Mouse (Mus musculus): ENCODE measurements around the gene Hoxa6.

Gene Hoxa6

DNA sequence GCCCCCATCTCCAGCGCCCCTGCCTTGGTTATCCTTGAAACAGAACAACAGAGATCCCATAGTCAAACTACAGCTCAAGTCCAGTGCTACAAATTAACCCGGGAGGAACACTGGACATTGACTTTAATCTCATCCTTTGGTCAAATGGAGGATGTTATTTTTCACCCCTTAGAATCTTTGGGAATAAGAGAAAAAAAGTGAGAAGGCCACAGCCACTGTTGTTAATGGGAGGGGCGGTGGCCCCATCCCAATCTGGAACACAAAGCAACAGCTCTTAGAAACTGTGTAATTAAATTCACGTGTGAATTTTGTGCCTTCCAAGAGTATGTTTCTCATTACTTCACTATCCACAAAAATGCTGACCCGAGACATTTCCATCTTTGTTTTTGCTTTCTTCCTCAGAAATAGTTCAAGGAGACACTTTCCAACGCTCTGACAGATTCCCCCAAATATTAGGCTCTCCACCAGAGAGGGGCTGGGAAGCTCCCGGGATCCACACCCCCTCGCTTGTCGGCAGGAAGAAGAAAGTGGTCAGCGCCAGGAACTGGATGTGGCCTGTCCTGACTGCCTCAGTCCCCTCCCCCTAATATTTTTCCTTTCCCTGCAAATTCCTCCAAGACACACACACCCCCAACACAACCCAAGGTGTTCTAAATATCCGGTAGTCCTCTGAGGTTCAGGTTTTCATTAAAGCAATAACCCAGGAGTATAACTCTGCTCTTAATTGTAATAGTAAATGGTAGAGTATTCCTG, 19.1 kb upstream of the Hoxa6 start:
- DNase-seq (ENCODE audit: low spot score) = no peak

DNA sequence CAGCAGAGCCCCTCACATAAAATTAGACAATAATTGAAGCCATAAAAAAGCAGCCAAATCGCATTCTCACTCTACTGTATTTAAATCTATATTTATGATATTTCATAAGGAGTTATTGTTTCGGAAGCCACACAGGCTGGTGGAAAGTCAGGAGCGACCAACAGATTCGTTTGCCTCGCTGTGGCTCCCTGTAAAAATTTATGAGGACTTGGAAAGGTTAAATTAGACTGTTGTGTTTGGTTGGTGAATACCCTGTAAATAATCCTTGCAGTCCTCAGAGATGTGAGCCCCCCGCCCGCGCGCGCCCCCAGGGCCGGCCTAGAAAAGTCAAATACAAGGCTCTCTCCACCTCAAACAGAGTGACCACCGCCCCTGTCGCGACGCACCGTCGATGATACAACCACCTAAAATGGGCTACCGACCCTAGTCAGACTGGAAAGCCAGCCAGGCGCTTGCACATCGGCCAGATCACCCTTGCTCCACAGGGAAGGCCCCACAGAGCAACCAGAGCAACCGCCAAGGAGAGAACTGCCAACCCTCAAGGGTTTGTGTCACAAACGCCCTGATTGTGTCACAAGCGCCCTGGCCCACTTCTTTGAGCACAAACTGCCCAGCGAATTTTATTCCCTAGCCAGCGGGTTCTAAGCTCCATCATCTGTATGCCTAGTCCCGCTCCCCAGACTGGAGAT, 18.2 kb upstream of the Hoxa6 start:
- no peak for DNase-seq (ENCODE audit: low spot score)

DNA sequence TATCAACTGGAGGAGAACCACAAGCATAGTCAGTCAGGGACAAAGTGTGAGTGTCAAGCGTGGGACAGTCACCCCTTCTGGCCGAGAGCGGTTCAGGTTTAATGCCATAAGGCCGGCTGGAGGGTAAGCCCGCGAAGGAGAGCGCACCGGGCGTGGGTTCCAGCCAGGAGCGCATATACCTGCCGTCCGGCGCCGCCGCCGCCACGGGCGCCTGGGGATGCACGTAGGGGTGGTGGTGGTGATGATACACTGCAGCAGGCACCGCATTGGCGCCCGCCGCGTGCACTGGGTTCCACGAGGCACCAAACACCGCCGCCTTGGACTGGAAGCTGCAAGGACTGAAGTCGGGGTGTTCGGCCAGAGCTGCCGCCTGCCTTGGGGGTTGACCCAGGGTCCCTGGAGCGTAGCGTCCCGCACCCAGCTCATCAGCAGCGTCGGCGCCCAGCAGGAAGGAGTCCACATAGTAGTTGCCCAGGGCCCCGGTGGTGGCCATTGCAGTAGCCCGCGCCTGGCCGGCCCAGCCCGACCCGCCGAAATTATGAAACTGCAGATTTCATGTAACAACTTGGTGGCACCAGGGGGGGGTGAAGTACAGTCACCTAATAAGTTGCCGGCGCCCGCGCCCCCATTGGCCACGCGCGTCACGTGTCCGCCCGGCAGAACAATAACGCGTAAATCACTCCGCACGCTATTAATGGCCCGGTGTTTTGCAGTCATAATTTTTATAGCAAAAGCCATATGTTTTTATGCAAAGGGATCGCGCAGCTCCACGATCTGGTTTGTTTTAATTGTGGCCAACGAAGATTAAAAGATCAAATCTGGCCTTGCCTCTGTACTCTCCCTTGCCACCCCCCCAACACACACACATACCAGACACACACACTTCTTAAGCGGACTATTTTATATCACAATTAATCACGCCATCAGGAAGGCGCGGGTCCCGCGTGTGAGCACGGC, 17.4 kb upstream of the Hoxa6 start:
- DNase-seq (ENCODE audit: low spot score) = no peak

DNA sequence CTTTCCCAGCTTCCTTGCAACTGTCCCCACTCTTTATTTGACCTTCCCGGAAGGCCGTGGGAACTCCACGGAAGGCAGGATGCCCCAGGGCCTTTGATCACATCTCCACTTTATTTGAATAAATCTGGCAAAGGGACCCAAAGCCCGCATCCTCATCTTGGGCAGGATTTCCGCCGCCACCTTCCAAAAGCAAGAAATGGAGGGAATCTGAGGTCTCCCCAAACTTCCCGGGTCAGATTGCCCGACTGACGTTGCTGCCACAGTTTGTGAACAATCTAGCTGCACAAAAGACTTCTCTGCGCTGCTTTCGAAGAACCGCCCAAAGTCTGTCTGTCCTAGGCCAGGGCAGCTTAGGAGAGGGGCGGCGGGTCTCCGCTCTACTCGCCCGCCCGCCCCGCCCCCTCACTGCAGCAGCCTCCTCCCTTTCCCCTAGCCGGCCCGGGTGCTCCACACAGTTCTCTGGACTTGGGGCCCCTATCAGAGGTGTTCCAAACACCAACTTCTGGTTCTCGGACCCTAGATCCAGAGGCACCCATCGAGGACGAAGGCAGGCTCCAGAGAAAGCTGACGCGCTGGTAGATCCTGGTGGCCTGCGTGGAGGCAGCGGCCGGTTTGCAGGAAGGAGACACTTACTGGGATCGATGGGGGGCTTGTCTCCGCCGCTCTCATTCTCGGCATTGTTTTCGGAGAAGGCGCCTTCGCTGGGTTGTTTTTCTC, 16.5 kb upstream of the Hoxa6 start:
- no peak for DNase-seq (ENCODE audit: low spot score)

DNA sequence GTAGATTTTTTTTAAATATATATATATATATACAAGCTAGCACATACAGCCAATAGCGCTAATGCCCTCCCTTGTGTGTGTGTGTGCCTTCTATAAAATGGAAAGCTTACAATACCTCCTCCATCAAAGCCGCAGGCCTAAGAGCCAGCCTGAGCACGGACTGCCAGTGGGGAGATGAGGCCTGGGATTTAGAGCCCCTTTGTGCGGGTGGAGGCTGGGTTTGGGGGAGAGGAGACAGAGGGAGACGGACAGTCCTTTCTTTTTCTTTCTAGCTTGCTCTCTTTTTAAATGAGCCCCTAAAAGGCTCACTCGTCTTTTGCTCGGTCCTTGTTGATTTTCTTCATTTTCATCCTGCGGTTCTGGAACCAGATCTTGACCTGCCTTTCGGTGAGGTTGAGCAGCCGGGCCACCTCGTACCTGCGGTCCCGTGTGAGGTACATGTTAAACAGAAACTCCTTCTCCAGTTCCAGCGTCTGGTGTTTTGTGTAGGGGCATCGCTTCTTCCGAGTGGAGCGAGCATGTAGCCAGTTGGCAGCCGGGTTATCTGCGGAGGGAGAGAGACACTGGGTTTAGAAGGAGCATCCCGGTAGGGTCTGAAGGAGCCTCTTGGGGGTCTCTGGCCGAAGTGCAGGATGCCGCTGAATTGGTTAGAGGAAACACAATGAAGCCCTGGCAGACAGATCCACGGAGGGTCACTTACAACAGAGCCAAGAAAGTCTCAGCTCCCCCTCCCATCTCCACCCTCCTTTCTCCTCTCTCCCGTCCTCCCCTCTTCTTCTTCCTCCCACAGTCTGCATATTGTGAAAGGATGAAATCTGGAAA, 15.6 kb upstream of the Hoxa6 start:
- no peak for DNase-seq (ENCODE audit: low spot score)

DNA sequence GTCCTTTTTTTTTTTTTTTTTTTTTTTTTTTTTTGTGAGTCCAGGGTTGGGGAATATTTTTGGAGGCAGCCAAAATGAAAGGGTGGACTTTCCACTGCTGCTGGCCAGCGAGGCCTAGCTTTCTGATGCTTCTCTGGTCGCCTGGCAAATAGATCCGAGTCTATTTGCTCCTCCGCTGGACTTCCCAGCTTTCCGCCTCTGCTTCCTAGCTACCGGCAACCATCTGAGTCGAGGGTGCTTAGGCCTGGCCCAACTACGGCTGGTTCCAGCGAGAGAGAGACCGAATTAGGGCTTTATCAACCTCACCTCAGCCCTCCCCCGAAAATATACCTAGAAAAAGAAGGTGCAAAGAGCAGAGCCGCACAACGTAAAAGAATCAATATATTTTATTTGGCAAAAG, 14.2 kb upstream of the Hoxa6 start:
- DNase-seq (ENCODE audit: low spot score) = no peak

DNA sequence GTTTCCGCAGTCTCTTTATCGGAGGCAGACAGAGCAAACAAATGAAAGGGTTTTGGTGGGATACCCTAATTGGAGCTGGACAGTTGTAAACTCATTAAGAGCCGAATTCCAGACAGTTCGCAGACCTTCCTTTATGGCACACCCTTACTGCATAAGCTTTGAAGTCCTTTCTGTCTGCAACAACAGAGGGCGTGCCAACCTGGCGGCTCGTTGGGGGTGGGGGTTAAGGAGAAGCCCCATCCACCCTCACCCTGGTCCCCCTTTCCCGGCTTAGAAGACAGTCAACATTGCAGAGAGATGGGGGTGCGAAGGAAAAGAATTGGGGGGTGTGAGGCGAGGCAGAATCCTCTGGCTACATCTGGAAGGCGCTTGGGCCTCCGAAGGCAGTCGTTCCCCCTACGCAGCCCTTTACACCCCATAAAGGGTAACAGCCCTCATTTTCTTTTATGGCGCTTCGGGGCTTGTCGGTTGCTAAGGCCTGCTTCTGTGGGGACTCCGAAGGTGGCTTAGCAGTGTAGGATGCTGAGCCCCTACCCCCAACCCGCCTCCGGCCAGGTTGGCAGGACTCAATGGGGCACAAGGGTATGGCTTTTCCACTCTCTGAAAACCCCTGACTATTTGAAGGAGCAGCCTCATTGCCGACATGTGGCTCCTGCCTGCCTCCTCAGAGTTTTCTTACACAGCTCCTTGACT, 13.6 kb upstream of the Hoxa6 start:
- no peak for DNase-seq (ENCODE audit: low spot score)

DNA sequence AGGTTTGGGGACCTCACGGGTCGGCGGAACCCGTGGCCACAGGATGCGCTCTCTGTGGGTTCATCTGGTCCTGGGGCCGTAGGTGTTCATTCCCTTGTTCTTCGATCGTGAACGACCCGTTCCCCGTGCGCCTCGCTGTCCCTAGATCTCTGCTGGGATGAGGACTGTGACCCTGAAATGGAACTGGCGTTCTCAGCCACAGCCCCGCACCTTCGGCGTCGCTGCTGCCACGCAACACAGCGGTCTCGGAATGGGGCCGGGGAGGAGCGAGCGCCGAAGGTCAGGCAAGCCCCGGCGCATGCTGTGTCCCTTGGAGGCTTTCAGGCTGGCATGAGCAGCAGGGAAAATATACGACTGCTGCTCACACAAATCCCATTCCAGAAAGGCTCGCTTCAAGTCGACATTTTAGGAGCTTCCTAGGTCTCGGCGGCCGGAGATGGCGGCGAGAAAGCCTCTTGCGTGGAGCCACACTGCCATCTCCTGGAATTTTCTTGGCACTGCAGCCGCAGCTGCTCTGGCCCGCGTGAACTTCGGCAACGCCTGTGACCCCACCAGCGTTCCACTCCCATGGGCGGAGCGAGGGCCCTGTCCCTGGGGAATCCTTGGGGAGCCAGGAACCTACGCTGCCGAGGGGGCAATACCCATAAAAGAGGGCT, 12.9 kb upstream of the Hoxa6 start, which contains the start of gene Hoxa7:
Gene Hoxa7, minus strand, starts transcription at position 518 of the 656 bp plus-strand sequence.
- DNase-seq (ENCODE audit: low spot score) = peak; percentile 81

DNA sequence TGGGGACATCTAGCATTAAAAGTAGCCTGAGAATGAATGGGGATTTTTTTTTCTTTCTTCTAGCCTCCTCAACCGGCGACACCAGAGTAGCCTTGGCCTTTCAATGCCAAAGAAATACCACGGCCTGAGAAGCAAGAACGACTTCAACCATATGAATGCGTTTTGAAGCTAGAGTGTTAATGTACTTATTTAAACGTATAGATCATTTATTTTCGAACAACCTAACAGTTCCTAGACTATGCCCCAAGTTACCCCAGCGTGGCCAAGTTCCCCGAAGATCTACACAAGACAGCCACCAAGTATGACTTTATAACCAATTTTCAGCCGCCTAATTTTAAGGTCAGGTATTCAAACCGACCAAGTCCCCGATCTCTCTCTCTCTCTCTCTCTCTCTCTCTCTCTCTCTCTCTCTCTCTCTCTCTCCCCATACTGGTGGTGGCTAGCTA, 12.4 kb upstream of the Hoxa6 start:
- DNase-seq (ENCODE audit: low spot score) = no peak

DNA sequence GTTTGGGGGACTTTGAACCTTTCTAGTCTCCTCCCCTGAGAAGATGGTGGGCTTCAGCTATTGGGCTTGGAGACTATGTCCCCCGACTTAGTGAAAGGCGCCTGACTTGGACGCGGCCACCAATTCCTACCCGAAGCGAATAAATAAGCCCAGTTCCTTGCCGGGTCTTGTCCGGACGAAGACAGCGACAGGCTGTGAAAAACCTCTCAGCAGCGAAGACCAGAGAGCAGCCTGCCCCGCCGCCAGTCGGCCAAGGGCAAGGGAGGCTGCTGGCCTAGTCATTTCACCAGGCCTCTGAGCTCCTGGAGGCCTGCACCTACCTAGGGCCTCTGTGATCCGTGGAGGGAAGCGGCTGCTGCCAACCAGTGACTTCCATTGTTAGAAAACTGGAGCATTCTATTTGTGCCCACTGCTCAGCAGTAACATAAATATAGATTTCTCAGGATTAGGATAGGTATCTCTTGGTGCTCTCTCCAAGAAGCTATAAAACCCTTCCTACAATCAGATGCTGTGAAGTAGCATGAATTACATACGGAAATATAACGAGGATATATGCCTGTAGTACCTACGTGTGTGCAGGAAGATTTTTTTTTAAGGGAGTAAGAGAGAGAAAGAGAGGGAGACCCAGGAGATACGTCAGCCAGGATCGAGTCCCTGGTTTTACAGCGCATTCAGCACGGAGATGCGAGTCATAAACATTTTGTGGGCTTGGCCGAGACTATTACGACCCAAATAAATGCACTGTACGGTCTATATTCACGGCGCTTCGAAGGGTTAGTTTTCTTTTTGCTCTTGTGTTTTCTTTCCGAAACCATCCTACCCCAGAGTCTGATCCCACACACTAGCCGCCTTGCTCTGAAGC, 11.7 kb upstream of the Hoxa6 start:
- no peak for DNase-seq (ENCODE audit: low spot score)

DNA sequence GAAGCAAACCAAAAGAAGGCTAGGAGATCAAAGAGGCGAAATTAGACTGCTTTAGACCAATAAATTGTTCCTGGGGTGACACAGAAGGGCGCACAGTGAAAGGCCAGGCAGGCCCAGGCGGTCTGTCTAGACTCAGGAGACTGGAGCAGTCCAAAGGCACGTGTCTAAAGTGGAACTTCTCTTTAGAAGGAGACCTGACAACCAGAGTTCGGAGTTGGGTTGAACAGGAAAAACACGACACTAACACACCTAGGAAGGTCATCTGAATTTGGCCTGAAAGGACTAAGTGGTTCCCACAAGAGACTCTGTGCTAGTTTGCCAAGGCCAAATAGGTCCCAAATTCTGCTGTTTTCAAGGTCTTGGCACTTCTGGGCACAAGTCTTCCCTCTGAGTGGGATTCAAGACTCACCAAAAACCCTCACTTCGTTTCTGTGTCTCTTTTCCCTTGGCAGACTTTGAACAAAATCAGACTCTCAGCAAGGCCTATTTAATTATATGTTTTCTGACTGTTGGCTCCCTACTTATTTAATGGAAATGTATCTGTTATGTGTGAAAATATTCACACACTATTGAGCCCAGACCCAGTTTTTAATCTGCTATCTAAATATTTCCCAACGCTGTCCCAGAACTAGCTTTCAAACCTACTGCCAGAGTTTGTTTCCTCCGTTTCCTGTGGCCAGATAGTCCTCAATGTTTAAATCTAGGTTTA, 10.9 kb upstream of the Hoxa6 start:
- no peak for DNase-seq (ENCODE audit: low spot score)

DNA sequence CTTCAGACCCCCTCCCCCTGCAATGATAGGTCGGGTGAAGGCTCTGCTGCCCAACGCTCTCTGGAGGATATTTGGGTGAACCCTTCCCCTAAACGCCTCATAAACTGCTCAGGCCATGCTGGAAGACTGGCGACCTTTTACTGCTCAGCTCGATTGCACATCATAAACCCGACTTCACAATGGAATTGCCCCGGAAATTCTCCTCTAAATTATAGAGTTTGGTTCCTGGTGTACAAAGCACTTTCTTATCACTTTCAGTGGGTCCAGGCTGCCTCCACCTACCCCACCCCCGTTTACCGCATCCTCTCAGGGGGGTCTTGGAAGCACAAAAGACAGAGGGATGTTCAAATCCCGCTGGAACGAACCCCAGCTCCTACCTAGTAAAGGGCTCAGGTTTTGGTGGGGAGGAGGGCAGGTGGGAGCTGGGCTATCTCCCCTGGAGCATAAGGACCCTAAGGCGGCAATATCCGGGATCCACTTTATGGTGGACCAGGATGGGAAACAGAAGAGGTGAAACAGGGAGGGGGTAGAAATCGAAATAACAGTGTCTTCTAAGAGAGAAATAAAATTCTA, 10.2 kb upstream of the Hoxa6 start:
- DNase-seq (ENCODE audit: low spot score) = no peak

DNA sequence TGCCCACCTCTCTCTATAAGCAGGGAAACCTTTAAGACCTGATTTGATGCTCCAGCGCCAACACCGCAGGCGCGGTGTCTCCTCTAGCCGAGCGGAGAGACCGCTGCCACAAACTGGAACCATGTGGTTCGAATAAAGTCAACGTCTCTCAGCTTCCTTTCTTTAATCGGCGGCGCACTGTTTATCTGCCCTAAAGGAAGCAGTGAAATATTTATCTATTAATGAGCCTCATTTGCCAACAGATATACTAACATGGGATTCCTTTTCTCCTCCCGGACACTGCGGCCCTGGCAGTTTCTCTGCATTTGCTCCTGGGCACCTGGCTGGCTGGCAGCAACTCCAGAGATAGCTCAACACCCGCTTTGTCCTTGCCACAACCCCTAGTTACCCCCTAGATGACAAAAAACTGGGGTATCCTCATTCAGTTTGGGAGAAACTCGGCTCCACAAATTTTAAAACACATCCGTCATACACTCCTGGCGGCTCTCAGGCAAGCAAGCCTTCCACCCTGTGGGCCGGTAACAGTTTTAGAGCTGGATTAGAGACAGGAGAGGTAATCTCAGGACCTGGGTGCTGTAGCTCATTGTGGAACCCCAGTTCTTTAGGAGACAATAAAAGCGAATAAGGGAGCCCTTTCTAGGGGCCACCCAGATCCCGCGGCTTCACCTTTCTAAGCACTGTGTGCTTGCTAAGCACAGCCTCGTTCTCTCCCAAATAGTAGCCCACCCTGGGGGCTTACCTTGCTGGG, 9.5 kb upstream of the Hoxa6 start:
- DNase-seq (ENCODE audit: low spot score) = no peak

DNA sequence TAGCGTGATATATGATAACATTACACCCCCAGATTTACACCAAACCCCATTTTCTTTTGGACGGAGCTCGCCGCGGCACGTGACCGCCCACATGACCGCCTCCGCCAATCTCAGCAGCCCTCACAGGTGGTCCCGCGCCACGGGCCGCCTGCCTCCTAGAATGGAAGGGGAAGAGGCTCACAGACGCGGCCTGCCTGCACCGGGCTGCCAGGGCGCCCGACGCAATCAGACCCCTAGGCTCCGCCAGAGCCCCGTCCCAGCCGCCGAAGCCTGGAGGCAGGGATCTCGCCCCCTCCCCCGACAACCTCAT, 8.9 kb upstream of the Hoxa6 start:
- no peak for DNase-seq (ENCODE audit: low spot score)

DNA sequence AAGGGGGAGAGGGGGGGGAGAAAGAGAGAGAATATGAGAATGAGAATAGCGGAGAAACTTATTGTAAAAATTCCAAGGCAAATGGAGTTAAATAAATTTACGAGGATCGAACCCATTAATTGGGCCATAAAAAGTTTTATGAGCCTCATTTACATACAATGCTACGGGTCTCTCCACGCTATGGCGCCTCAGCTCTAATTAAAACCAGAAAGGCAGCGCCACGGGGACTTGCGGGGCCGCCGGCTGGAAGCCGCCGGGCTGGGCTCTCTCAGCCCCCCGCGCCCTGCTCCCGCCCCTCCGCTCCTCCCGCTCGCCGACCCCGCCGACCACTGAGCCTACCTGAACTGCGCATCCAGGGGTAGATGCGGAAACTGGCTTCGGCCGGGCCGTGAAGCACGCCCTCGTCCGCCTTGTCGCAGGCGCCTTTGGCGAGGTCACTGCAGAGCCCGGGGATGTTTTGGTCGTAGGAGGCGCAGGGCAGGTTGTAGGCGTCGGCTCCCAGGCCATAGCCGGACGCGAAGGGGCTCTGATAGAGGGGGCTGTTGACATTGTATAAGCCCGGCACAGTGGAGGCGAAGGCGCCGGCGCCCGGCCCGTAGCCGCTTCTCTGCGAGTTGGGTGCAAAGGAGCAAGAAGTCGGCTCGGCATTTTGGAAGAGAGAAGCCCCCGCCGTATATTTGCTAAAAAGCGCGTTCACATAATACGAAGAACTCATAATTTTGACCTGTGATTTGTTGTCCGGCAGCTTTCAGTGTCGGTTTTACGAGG, 8.4 kb upstream of the Hoxa6 start:
- DNase-seq (ENCODE audit: low spot score) = no peak

DNA sequence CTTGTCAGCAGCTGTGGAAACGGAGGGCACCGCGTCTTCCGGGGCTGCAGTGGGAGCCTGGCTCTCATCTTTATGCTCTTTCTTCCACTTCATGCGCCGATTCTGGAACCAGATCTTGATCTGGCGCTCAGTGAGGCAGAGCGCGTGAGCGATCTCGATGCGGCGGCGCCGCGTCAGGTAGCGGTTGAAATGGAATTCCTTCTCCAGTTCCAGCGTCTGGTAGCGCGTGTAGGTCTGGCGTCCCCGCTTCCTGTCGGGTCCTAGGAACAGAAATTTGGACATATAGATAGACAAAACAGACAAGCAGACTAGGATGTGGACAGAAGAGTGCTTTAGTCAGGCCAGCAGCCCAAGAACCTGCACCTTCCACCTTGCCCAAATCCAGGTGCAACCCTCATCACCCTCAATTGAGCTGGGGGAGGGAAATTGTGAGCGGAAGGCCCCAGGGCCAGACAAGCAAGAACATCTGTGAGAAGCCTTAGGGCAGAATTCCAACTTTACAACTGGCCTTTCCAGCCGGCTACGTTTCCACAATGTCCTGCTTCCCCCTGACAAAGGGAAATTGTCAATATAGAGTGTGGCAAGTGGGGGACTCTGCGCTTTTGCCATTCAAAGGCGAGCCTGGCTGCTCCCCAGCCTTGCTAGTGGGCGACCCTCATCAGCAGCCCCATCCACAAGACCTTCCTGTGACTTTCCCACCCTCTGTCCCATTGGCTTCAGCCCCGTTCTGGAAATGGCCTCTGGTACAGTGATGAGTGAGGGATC, 7.4 kb upstream of the Hoxa6 start:
- no peak for DNase-seq (ENCODE audit: low spot score)
